Mouse (Mus musculus): Measurements from ENCODE around the gene Gm21852.
"Not testable (repeated sequence)": the region's sequence is repeated elsewhere in the genome, so short reads cannot be mapped to it uniquely, and the experiment has no call there.

The Gm21852 gene

DNA sequence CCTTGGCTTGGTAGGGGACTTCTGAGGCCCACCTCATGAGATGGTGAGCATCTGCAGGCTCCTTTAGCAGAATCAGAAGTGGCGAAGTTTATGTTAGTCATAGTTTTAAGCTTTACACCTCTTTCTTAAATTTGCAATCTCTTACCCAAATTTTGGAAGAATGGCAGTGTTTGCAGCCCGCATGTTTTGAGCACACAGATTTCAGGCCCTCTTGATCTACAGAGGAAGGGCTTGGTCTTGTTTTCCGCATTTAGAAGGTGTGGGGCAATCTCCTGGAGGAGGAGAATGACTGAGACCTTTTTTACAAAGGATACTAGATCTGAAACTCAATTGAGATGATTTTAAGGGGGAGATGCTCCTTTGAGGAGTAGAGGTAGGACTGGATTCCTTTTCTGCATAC, at the start of gene Gm21852:
Gene Gm21852 (minus strand): TSS at position 101 of the 400 bp plus-strand sequence.
- DNase-seq (ENCODE audit: low spot score) = not testable (repeated sequence)

Measured in layer of hippocampus, adult 11-12 months (tissue).